Mouse (Mus musculus) bone marrow macrophage, adult 2 months (primary cell): Measurements from ENCODE around the gene Zcchc9.

Experiments used
- CTCF ChIP-seq: IDR thresholded peaks from 2 replicates; pipeline ENCODE4 v1.5.1; 2012; ENCODE audit warnings: low read depth, mild to moderate bottlenecking, low read length, moderate library complexity
- POLR2A ChIP-seq: IDR thresholded peaks from 2 replicates; pipeline ENCODE4 v1.6.1; 2012; ENCODE audit warnings: mild to moderate bottlenecking, low read depth, low read length, borderline replicate concordance

GRCm38 (mm10) chr13:91760302-91761050 lies 47.0 kb downstream of the Zcchc9 start:
- TF ChIP-seq CTCF (no peak), POLR2A (no peak)
